In the genomic region with DNA sequence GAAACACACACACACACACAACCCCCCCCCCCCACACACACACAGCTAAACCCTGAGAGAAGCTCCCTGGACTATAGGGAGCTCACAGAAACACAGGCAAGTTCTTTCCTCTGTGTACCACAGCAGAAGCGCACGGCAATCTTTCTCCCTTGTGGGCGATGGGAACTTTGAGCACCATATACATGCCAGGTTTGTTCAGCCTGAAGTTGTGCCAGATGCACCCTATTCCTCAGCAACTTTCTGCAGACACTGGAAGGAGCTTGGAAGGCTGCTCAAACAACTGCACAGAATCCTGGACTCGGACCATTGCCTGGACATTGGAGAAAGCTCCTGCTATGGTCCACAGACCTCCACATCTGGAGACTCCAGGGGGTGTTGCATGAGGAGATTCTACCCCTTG, we compare ENCODE assay signal across 8 mouse cellular contexts.
DNase-seq lines count a peak whose midpoint lies in the region; ATAC-seq and TF ChIP-seq lines count a peak whose summit lies in the region.

No protein-coding gene starts in this region.

- TF ChIP-seq EP300 in heart, postnatal 0 days (IDR thresholded peaks at IDR 0.05; ENCODE audit: low read depth): no peak

- no peaks in the 10 kb centered on the region for H3K36me3 ChIP-seq in heart, embryonic 14.5 days (ENCODE audit: control insufficient read depth, insufficient read depth, low read length)
- H3K36me3 ChIP-seq in heart, postnatal 0 days (replicated peaks; ENCODE audit: control insufficient read depth, insufficient read depth, low read length): no peaks in the 10 kb centered on the region
- H3K36me3 ChIP-seq in macrophage (ENCODE audit: inconsistent target): no peaks in the 10 kb centered on the region

- no peaks in the 10 kb centered on the region for H3K27me3 ChIP-seq in heart, embryonic 14.5 days (ENCODE audit: control insufficient read depth, insufficient read depth, low read length)
- H3K27me3 ChIP-seq in heart, postnatal 0 days (ENCODE audit: control insufficient read depth, insufficient read depth, low read length): no peaks in the 10 kb centered on the region

- H3K27ac ChIP-seq in heart, embryonic 14.5 days (replicated peaks in 1 of 2; ENCODE audit: control insufficient read depth in 1 of 2, insufficient read depth in 1 of 2, low read depth in 2 of 2, low read length in 2 of 2): peak overlapping the region; percentile 52 to 74
- peak overlapping the region; percentile 64 for H3K27ac ChIP-seq in heart, postnatal 0 days (ENCODE audit: low read depth)
- peak overlapping the region; percentile 74 for H3K27ac ChIP-seq in macrophage

- TF ChIP-seq CTCF in heart, postnatal 0 days (IDR thresholded peaks at IDR 0.05; ENCODE audit: low read depth): no peak

- peaks cover 17 to 21% of the 10 kb centered on the region in 2 experiments for H3K4me1 ChIP-seq in heart, embryonic 14.5 days (ENCODE audit: control insufficient read depth in 2 of 2, insufficient read depth in 2 of 2, low read length in 2 of 2)
- peaks cover 3% of the 10 kb centered on the region; the same call in 1 of the 2 replicates for H3K4me1 ChIP-seq in heart, postnatal 0 days (ENCODE audit: control insufficient read depth, insufficient read depth)

- no peak overlapping the region for H3K4me2 ChIP-seq in heart, embryonic 14.5 days (ENCODE audit: low read length)
- H3K4me2 ChIP-seq in heart, postnatal 0 days (ENCODE audit: low read depth, low read length): no peak overlapping the region

- no peak for DNase-seq in heart, postnatal 36 days
- DNase-seq in brain, adult 2 months (ENCODE audit: low read depth, low spot score): peak; percentile 50
- DNase-seq in heart, postnatal 0 days (ENCODE audit: low spot score): no peak
- DNase-seq in spleen, postnatal 36 days (ENCODE audit: low spot score in 2 of 2): no peak
- DNase-seq in thymus, postnatal 4 days: no peak
- DNase-seq in spleen, postnatal 10 days (ENCODE audit: low spot score in 2 of 2): no peak

- WGBS in heart, embryonic 14.5 days: 60% methylated on average over 4 of the region's 4 CpGs
- 60% methylated on average over 4 of the region's 4 CpGs for WGBS in heart, postnatal 0 days
- 77% methylated on average over 4 of the region's 4 CpGs for WGBS in macrophage (ENCODE audit: missing documents)

- H3K9ac ChIP-seq in heart, embryonic 14.5 days (ENCODE audit: low read length): no peak overlapping the region
- no peak overlapping the region for H3K9ac ChIP-seq in heart, postnatal 0 days (replicated peaks; ENCODE audit: low read depth, low read length)

- H3K4me3 ChIP-seq in heart, embryonic 14.5 days (ENCODE audit: control insufficient read depth in 1 of 2, insufficient read depth in 1 of 2, low read depth in 1 of 2, low read length in 2 of 2): no peak overlapping the region
- H3K4me3 ChIP-seq in heart, postnatal 0 days (ENCODE audit: low read depth, low read length): no peak overlapping the region
- no peak overlapping the region for H3K4me3 ChIP-seq in macrophage (ENCODE audit: inconsistent target)

- intact Hi-C loops in heart, postnatal 36 days (cut with DNase I): no loop called here

- no peaks in the 10 kb centered on the region for H3K79me2 ChIP-seq in macrophage (ENCODE audit: inconsistent target)

- no peaks in the 10 kb centered on the region for H3K9me3 ChIP-seq in heart, embryonic 14.5 days (ENCODE audit: control insufficient read depth, low read length)
- no peaks in the 10 kb centered on the region for H3K9me3 ChIP-seq in heart, postnatal 0 days (replicated peaks; ENCODE audit: control insufficient read depth, low read length)

- no peak for ATAC-seq in heart, embryonic 14.5 days (ENCODE audit: insufficient number of reproducible peaks, insufficient read depth, low FRiP score, low read depth)
- no peak for ATAC-seq in heart, postnatal 0 days (ENCODE audit: insufficient read depth, low read depth)
